Mouse (Mus musculus): ENCODE measurements at regions not wholly inside any gene's neighbourhood (a gene's known extent, or its start where the extent isn't known, plus 50 kb on each side); places are given as distances from the start of the nearest gene placed in this dataset.
A peak's percentile ranks its signal among the peaks of the same experiment; 100 is the strongest.

DNA sequence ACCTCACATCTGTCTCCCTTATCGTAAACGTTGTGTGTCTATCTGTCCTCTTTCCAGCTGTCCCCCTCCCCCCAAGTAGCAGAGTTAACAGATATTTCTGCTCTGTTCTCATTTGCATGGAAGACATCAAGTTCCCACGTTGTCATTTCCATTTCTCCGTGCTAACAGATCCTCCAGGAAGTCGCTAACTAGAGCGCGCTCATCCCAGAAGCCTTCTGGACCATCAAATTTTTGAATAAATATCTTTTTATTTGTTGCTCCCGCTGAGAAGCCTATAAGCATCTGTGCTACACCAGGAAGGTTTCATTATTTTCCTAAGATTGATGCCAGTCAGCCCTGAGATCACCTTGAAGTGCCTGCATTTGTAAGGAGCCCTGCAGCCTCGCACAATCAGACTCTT lies 275.4 kb downstream of the Prex1 start:
- DNase-seq (ENCODE audit: low spot score), result no peak

DNA sequence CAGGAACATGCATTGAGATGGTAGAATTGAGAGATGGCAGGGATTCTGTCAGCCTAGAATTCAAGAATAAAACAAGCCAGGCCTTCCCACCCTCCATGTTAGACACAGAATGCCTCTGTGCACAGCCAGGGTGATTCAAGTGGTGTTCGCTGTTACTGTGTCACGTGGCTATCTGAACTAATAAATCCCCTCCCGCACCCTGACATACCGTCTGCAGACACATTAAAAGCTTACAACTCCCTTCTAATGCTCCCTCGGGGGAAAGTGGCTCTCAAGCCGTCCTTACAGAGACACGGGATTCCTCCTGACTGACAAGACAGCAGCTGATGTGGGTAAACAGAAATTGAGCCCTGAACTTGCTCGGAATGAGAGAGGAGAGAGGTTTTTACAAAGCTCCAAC lies 279.1 kb downstream of the Prex1 start:
- DNase-seq (ENCODE audit: low spot score), result peak; percentile 31

DNA sequence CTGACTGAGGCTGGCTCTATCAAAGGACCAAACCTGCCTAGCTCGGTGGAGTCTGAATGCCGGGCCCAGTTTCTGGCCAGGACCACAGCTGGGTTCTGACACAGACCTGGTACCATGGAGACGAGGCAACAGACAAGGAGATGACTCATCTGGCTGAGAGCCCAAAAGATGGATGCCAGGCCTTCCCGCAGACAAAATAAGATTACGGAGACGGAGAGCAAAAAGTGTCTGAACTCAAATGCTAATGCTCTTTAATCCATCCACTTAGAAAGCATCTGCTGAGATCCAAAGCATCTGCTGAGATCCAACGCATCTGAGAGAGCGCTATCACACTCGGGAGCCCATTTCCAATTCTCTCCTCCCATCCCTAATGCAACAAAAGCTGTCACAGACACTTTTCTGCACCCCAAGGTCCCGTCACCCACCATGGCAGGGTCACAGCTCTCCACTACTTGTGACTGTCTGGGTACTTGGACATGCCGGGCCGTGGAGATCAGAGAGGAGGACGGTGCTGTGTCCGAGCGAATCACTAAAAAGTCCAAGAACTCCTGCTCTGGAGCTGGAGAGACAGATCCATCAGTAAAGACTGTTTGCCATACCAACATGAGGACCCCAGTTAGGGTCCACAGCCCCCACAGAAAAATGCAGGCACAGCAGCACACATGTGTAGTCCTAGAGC lies 278.3 kb upstream of the Sulf2 start:
- no peak for DNase-seq (ENCODE audit: low spot score)

DNA sequence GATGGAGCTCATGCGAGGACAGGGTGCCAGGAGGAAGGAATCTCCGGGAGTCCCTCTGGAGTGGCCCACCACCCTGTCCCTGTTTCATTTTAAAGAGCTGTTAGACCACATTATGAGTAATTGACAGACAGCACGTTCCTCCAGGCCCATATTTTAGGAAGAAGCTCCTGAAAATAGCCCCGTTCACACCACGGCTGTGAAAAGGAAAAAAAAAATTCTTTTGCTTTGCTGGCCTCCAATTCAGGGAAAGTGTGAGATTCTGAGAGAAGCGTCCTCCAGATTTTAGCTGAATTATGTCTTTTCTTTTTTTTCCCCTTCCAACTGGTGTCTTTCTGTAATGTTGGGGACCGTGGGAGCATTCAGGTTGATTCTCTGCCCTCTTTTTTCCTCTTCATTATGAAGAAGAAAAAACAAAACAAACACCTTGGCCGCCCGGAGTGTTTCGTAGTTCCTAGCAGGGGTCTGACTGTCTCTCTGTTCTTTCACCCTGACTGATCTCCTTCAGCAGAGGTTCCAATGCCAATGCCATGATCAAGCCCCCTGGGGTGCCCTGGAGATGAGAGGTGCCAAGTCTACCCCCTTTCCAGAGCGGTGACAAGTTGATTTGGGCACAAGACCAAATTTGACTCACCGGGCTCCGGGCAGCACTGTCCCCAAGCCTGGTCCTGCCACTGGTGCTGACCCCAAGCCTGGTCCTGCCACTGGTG lies 277.6 kb upstream of the Sulf2 start:
- DNase-seq (ENCODE audit: low spot score), result no peak

DNA sequence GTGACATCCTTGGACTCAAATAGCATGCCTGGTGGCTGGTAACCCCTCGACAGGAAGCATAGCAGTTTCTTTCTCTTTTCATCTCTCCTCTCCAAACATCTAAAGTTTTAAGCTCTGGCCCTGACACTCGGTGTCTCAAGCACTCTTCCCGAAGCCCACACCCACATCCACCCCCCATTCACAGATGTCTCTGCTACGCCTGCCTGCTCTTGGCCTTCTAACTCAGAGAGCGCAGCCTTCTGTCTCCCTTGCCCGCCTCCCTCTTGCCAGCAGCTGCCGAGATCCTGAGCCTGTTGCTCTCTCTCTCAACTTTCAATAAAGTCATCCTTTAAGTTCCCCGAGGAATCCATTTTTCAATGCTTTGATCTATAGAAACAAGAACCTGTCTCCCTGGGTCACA lies 277.1 kb upstream of the Sulf2 start:
- DNase-seq (ENCODE audit: low spot score), result no peak

DNA sequence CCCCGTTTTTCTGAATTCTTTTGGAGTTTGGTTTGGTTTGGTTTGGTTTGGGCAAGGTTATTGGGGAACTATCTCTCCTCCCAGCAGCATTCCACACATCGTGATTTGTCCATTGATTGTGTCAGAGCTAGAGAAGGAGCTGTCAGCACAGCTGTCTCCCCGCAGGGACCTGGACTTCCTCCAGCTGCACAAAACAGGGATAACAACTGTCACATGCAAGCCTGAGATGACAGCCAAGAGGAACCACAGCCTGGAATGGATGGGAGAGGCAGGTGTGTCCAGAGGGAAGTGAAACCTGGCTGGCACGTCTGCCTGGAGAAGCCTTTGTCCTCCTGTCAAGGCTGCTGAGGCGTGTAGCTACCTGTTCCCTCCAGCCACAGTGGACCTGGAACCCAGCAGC lies 274.5 kb upstream of the Sulf2 start:
- DNase-seq (ENCODE audit: low spot score), result no peak

DNA sequence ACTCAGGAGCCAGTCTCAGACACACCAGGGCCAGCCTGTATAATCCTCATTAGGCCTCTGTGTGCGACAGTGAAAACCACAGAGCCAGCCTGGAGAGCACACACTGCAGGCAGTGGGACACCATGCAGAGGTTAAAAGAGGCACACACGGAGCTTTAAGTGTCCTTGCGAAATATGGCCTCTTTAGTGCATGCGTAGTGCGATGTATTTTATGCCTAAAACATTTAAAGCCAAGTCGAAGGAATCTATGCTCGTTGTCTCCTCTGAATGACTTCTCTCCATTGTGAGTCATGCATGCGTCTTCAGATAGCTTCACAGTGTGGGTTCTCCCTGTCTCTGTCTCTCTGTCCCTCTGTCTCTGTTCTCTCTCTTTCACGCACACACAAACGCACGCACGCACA lies 274.0 kb upstream of the Sulf2 start:
- no peak for DNase-seq (ENCODE audit: low spot score)

DNA sequence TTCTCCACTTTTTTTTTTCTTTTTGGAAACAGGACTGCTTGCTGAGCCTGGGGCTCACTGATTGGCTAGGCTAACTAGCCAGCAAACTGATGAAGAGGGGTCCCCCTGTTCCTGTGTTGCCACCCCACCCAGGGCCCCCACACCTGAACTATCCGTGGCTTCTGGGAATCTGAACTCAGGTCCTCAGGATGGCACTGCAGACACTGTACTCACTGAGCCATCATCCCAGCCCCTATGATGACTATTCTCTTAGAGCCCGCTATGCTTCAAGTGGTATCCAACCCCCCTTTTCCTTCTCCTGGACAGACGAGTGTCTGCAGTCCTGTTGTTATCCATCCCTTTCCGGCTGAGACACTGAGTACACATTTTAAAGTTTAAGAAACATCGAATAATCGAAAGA lies 271.9 kb upstream of the Sulf2 start:
- DNase-seq (ENCODE audit: low spot score), result no peak

DNA sequence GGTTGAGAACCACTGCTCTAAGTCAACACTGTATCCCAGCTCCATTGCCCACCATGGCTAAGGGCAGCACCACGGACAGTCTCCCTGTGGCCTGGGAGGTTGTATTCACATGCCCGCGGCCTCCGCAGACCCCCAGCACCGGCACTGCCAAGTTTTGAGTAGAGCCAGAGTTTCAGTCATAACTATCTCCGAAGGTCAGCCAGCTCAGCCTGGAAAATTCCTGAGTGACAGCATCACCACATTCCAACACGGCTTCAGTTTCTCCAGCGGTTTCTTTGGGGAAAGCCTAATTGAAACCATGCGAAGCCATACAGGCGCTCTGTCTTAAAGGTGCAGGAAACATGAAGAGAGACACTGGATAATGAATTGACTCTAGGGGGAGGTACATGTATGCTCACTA lies 271.5 kb upstream of the Sulf2 start:
- peak; percentile 86 for DNase-seq (ENCODE audit: low spot score)

DNA sequence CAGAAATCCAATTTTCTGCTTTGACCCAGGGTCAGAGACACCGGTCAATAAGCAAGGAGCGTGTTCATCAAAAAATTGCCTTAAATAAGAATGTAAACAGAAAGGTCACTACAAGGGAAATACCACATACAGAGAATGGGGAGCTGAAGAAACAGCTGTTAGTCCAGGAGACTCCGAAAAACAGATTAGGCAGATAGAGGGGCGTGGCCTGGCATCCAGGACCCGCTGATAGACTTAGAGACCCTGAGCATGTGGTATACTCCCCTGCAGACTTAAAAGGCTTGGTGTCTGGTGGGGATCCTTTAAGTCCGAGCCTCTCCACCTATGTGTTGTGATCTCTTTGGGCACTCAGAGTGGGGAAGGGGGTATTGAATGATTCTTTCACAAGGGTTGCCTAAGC lies 271.0 kb upstream of the Sulf2 start:
- DNase-seq (ENCODE audit: low spot score), result peak; percentile 59

DNA sequence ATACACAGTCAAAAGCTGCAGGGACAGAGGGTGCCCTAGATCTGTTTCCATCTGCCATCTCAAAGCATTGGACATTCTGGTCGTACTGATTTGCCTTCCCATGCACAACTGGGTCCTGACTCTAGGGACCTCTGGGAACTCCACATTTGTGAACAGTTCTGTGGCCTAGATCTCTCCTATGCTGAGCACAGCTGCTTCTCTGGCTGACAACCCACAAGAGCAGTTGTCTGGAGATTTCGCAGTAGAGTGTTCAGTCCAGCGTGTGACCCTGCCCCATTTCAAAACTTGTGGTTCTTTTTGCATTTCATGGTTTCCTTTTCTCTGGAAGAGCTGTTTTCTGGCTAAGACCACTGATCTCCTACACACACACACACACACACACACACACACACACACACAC lies 269.7 kb upstream of the Sulf2 start:
- no peak for DNase-seq (ENCODE audit: low spot score)

DNA sequence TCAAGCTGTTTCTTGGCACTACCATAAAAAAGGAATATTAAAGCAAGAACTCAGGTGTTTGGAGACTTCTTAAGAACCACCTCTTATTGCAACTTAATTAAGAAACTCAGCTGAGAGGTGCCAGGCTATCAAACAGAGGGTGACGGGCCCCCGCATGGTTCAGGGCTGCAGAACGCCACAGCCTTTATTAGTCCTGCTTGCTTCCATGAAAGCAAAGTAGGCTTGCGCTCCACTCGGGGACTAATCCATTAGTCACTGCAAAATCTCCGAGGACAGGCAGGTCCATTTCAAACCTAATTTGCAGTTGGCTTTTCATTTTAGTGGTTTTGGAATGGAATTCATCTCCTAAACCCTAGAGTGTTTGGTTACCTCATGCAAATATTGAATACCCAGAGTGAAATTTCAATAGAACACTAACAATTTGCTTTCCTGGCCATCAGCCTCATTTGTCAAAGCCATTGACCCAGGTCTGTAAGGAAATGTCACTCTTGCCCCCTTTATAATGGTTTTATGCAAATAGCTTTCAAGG lies 267.7 kb upstream of the Sulf2 start:
- DNase-seq (ENCODE audit: low spot score), result no peak

DNA sequence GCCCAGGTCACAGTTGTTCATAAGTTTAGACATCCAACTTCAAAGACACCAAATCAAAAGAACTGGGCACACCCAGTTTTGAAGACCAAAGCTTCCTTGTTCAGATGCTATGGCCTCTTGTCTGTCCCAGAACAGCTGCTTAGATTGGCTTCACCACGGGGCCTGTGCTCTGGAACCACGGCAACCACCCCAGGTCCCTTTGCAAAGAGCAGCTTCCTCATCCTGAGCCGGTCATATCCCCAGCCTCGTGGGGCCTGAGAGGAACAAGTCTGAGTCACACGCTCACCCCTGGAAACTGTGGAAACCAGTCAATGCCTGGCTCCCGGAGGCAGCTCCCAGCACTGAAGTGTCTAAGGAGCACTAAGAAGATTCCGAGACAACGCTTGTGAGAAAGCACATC lies 264.8 kb upstream of the Sulf2 start:
- DNase-seq (ENCODE audit: low spot score), result no peak

DNA sequence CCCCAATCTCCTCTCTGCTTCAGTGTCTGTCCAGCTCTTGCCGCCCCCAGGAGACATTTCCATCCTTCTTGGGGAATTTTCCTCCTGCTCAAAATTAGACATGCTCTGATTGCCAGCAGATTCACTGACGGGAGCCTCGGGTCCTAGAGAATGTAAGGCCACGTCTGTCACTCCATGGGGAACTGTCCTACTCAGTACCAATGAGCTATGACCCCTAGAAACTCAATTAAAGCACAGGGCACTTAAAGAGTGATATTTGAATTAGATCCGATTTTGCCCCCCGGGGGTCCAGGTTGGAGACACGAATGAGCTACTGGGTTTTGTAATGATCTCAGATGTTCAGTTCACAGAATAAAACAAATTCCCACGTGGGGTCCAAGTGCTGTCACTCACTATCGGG lies 263.8 kb upstream of the Sulf2 start:
- DNase-seq (ENCODE audit: low spot score), result no peak

DNA sequence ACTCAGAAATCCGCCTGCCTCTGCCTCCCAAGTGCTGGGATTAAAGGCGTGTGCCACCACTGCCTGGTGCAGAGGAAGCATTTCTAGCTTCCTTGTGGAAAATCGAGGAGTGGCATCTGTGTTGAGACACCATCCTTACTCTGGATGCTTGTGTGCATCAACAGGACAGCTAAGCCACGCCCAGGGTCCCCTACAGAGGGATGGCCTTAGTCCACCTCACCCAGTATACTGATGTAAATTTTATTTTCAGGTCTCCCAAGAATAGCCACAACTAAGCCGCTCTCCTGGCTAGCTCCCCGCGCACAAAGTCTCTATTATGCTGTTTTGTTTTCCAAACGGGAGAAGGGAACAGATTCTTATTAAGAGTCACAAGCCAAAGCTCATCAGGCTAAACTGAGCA lies 262.8 kb upstream of the Sulf2 start:
- DNase-seq (ENCODE audit: low spot score), result no peak

DNA sequence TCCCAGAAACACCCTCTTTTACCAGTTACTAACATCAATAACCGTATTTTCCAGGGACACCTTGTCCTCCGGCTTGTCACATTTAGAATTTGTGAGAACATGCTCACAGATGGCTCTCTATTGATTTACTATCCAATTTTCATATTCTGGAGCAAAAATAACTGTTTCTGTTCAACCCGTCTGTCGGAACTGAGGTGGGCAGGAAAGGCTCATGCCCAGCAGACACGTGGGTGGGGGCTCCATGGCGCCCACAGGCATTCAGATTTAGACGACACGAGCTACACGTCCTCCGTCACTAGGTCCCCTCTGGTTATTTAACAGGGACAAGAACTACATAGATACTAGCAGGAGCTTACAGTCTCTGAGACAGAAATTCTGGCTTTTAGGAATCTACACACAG lies 262.2 kb upstream of the Sulf2 start:
- no peak for DNase-seq (ENCODE audit: low spot score)

DNA sequence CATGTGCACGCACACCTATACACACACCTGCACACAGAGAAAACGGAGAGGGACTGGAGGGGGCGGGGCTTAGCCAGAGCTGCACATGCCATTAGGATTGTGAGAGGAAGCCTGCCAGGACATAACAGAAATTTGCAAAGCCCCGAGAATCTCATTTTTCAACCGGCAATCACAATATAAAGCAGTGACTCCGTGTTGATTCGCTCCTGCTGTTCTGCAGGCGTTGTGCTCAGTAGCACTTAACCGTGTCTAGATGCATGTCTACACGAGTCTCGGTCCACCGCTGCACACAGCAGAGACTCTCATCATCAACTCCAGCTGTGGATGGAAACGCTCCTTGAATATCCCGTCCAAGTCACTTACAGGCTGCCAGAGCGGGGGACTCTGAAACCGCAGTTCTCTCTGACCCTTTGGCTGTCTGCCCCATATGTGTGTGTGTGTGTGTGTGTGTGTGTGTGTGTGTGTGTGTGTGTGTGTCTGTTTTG lies 260.1 kb upstream of the Sulf2 start:
- DNase-seq (ENCODE audit: low spot score), result no peak

DNA sequence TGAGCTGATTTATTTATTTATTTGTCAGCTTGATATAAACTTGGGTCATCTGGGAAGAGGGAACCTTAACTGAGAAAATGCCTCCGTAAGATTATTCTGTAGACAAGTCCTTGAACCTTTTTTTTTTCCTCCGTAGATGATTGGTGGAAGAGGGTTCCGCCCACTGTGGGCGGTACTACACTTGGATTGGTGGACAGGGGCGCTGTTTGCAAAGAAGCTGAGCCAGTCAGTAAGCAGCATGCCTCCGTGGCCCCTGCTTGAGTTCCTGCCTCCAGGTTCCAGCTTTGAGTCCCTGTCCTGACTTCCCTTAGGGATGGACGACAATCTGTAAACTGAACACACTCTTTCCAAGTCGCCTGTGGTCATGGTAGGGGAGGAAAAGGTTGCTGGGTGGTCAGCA lies 259.4 kb upstream of the Sulf2 start:
- no peak for DNase-seq (ENCODE audit: low spot score)

DNA sequence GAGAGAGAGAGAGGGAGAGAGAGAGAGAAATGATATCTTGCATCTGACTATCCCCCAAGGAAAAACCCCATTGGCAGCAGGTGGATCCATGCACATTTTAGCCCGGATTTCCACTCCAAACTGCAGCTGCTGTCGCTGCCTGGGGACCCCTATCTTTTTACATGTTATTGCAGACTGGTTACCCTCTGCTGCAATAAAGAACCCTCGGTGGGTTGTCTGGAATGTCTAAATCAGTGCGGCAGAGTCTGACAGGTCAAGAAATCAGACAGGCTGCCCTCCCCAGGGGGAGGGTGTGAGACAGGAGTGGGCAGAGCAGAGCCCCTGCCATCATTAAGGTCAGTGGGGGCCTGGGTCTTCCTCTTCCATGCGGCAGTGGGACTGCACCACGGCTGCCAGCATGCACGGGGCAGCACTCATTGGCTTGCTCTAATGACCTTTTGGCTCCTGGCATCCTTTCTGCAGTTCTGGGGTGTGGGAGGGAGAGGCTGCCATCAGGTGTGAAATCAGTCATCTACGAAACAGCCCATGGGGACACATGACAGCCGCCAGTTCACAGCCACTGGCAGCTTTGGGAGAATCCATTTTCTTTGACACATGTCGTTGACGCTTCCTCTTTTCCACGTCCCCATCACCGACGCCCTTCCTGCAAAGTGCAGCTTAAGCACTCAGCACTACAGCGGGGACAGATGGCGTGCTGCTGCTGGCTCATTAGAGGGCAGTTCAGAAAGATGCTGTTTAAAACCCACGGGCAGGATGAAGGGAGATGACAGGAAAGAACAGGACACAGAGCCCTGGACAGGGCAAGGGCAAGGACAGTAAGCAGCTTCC lies 256.8 kb upstream of the Sulf2 start:
- DNase-seq (ENCODE audit: low spot score), result peak; percentile 65

DNA sequence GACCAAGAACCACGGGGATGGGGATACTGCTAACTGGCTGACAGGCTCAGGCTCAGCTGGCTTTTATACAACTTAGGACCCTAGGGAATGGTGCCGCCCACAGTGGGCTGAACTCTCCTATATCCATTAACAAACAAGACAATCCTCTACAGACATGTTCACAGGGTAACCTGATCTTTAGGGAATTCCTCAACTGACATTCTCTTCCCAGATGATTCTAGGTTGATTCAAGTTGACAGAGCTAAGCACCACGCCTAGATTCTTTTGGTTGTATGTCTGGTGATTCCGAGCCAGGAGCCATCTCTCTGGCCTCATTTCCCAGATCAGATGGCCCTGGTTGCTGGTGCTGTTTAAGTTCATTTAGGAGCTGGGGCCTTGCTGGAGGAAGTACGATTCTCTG lies 253.9 kb upstream of the Sulf2 start:
- DNase-seq (ENCODE audit: low spot score), result no peak

DNA sequence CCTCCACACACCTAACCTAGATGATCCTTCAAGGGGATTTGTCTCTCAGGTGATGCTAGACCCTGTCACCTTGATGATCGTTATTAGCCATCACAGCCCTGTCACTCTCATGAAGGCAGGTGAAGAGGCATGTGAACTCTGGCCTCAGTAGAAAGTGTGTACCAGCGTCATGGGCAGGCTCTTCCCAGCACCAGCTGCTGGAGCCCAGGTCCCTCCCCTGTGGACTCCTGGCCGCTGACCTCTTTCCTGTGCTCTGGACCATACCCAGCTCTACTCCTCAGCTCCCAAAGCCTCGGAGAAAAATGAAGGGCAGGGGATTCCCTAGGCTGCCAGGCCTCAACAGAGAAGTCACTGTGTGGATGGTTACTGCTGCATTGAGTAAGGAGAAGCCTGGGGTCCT lies 253.3 kb upstream of the Sulf2 start:
- no peak for DNase-seq (ENCODE audit: low spot score)

DNA sequence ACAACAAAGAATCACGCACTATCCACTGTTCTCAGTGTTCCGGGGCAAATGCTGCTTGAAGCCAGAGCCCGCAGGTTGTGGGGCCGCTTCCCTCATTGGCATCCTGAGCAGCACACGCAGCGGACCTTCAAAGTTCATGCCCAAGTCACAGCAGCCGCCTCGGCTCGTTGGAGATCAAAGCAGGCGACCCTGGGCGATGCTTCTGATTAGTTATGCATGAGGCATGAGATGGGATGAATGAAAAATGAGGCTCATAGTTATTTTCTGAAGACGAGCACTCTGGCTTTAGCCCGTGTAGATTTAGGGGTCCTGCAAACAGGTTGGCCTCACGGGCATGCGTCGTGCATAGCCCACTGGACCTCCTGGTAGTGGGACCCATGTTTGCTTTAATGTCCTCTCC lies 252.5 kb upstream of the Sulf2 start:
- peak; percentile 42 for DNase-seq (ENCODE audit: low spot score)

DNA sequence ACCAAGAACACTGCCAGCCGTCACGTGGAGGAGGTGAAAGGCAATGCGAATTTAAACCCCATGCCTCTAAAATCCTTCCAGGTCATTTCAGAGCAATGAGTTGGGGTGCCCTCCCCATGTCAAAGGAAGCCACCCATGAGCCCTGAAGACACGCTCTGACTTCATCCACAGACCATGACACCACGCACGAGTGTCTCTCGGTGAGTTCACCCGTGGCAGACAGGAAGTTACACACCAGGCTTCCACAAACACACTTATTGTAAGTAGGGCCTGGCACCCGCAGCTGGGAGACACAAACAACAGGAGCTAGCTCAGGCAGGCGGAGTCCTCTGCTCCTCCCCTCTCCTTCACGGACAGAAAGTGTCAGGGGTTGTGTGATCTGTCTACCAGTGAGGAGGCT lies 251.4 kb upstream of the Sulf2 start:
- DNase-seq (ENCODE audit: low spot score), result no peak
